Mouse (Mus musculus) embryonic fibroblast, embryonic 13.5 days (primary cell): Measurements from ENCODE around the gene Blvra. TPM values are rescaled to one million over a fixed set of nuclear protein-coding genes. Genes with fewer than 3 reads are reported as not detected.
"Not testable (repeated sequence)": the region's sequence is repeated elsewhere in the genome, so short reads cannot be mapped to it uniquely, and the experiment has no call there.

ENCODE experiments used
- H3K27ac ChIP-seq: 2 replicates; pipeline ENCODE4 v1.5.1; 2012; ENCODE audit warnings: low read length, control low read depth, inconsistent platforms; ENCODE audit not compliant: insufficient read depth
- H3K4me1 ChIP-seq: 2 replicates; pipeline ENCODE4 v1.6.1; 2011; ENCODE audit warnings: low read length; ENCODE audit not compliant: control insufficient read depth, insufficient read depth
- H3K4me3 ChIP-seq: 2 replicates; pipeline ENCODE4 v1.5.1; 2011; ENCODE audit warnings: mild to moderate bottlenecking, control low read depth, low read length; ENCODE audit not compliant: insufficient read depth
- CTCF ChIP-seq: IDR thresholded peaks from 2 replicates; pipeline ENCODE4 v1.5.1; 2011; ENCODE audit warnings: mild to moderate bottlenecking, control low read depth, low read length, moderate library complexity, borderline replicate concordance; ENCODE audit not compliant: insufficient read depth
- POLR2A ChIP-seq: IDR thresholded peaks from 2 replicates; pipeline ENCODE4 v1.6.1; 2011; ENCODE audit warnings: low read depth, mild to moderate bottlenecking, control low read depth, low read length, moderate library complexity
- polyA plus RNA-seq: library from polyadenylated mRNA; stranded (reverse); fragments of >200 nt; gene quantifications from 2 replicates; pipeline ENCODE4 v1.2.4, GENCODE M21; 2011; ENCODE audit warnings: low read depth; ENCODE audit not compliant: missing spikeins, insufficient read length

Blvra gene
- polyA plus RNA-seq, 1 experiment = 26.6 TPM

- H3K4me3 ChIP-seq = no peak overlapping the region
- no peaks in the 10 kb centered on the region for H3K4me1 ChIP-seq
- H3K27ac ChIP-seq = no peak overlapping the region
- TF ChIP-seq CTCF (no peak), POLR2A (no peak)
Observed at GRCm38 (mm10) chr2:127079881-127080590, 9.6 kb downstream of the Blvra start.

GRCm38 (mm10) chr2:127080591-127081218, 10.2 kb downstream of the Blvra start:
- H3K4me3 ChIP-seq = no peak overlapping the region
- H3K4me1 ChIP-seq = no peaks in the 10 kb centered on the region
- no peak overlapping the region for H3K27ac ChIP-seq
- TF ChIP-seq CTCF (no peak), POLR2A (no peak)

DNA sequence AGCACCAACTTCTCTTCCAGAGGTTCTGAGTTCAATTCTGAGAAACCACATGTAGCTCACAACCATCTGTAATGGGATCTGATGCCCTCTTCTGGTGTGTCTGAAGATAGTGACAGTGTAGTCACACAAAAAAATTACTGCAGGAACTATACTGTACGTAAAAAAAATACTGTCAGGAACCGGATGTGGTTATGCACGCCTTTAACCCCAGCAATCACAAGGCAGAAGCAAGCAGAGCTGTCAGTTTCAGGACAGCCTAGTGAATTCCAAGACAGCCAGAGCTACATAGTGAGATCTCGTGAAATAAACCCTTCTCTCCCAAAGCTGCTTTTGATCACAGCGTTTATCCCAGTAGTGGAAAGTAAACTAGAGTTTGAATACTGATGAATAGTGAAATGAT, 15.8 kb downstream of the Blvra start:
- TF ChIP-seq CTCF (no peak), POLR2A (no peak)
- Histone ChIP-seq H3K4me3 (no peak overlapping the region), H3K4me1 (no peaks in the 10 kb centered on the region), H3K27ac (no peak overlapping the region)

- not testable (repeated sequence) for H3K27ac ChIP-seq, H3K4me1 ChIP-seq, H3K4me3 ChIP-seq
Observed at GRCm38 (mm10) chr2:127090151-127090550, 19.7 kb downstream of the Blvra start.

DNA sequence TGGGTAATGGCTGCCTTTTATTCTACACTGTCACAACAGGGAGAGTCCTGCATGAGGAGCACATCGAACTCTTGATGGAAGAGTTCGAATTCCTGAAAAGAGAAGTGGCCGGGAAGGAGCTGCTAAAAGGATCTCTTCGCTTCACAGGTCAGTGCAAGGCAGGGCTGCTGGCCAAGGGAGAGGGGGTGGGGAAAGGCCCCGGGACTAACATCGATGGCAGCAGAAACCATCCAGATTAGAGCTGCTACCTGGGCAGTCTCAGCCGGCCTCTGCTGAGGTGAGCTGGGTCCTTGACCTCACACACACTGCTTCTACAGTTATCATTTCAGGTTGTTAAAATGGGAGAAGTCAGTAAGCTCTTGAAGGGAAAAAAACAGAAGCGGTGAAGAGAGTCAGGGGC, 21.5 kb downstream of the Blvra start:
- H3K27ac ChIP-seq = no peak overlapping the region

GRCm38 (mm10) chr2:127108986-127109385, 38.5 kb downstream of the Blvra start:
- Histone ChIP-seq H3K4me3 (no peak overlapping the region), H3K27ac (no peak overlapping the region), H3K4me1 (no peaks in the 10 kb centered on the region)
- TF ChIP-seq CTCF = no peak
- TF ChIP-seq POLR2A = no peak

More for the DNA sequence above, 21.5 kb downstream of the Blvra start:
- Histone ChIP-seq H3K4me3 (no peak overlapping the region), H3K4me1 (no peaks in the 10 kb centered on the region)
- TF ChIP-seq CTCF = no peak
- no peak for TF ChIP-seq POLR2A

GRCm38 (mm10) chr2:127121591-127122235, 51.2 kb downstream of the Blvra start:
- H3K4me3 ChIP-seq = no peak overlapping the region
- no peak overlapping the region for H3K27ac ChIP-seq
- H3K4me1 ChIP-seq = no peaks in the 10 kb centered on the region
- TF ChIP-seq POLR2A (no peak), CTCF (no peak)

DNA sequence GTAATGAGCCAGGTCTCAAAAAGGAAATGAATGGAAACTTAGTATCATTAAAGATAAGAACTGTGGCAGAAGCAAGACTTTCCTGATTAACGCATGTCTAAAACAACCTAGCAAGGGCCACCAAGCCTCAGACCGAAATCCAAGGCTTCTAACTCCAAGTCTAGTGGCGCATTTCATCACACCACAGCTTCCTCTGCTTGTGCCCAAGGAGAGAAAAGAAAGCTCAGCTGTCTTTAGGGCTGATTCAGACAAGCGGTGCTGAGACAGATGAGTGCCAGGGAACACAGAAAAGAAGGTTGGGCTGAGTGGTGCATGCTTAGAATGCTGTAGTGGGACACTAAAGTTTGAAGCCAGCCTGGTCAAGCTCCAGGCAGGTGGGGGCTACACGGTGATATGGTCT, 58.5 kb downstream of the Blvra start:
- Histone ChIP-seq H3K4me3 (no peak overlapping the region), H3K27ac (no peak overlapping the region)
- TF ChIP-seq CTCF (no peak), POLR2A (no peak)

DNA sequence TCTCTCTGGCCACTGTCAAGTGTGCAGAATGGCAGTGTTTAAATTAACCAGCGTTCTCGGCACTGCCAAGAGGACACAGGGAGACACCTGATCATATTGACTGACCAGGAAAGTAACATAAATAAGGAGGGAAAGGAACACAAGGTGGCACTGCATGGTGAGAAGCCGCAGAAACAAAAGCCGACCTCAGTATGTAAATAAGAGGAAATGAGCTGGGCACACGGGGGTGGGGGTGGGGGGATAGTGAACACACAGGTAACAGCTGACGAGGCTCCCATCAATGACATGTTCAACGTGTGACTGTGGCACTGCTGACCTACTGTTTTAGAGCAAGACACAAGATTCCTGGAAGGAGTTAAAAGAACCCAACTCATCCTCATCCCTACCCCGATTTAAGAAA, 60.9 kb downstream of the Blvra start:
- TF ChIP-seq POLR2A (no peak), CTCF (no peak)
- no peak overlapping the region for H3K27ac ChIP-seq
- no peak overlapping the region for H3K4me3 ChIP-seq
- no peaks in the 10 kb centered on the region for H3K4me1 ChIP-seq

More for the DNA sequence above, 58.5 kb downstream of the Blvra start:
- no peaks in the 10 kb centered on the region for H3K4me1 ChIP-seq

DNA sequence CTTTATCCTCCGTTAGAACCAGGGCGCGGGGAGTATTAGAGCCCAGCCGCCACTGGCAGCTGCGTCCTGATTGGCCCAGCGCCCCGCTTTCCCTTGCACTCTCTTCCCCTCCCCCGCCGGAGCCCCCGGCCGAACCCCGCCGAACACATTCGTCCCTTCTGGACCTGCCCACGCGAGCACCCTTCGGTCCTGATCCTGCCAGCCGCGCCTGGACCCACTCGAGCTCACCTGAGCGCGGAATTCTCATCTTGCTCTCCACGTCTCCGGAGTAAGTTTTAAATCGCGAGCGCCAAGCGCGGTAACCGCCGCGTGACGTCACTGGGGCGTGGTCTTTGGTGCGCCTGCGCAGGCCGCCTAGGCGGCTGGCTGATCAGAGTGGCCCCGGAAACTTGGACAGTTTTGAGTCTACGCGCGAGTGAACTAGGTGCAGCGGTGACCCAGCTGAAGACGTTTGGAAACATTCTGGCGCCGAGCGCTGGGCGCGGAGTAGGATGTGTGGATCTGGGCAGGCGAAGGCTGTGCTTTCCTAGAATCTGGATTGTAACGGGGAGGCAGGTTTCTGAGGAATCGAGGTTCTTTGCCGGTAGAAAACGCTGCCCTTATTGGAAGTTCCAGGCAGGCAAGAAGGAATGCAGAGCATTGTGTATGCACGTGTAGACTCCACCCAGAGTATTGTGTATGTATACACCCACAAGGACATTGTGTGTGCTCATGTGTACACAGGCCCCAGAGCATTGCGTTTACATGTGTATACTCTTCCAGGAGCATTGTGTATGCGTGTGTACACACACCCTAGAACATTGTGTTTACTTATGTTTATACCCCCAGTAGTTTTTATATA, 63.4 kb downstream of the Blvra start, which contains the start of gene Ncaph:
Gene Ncaph (minus strand): TSS at position 334 of the 841 bp plus-strand sequence.
- H3K27ac ChIP-seq = peak within 1 kb of the TSS; percentile 73
- TF ChIP-seq POLR2A = peak; percentile 95
- TF ChIP-seq CTCF = no peak
- H3K4me1 ChIP-seq = no peaks in the 10 kb centered on the region
- H3K4me3 ChIP-seq = peak within 1 kb of the TSS; percentile 54

DNA sequence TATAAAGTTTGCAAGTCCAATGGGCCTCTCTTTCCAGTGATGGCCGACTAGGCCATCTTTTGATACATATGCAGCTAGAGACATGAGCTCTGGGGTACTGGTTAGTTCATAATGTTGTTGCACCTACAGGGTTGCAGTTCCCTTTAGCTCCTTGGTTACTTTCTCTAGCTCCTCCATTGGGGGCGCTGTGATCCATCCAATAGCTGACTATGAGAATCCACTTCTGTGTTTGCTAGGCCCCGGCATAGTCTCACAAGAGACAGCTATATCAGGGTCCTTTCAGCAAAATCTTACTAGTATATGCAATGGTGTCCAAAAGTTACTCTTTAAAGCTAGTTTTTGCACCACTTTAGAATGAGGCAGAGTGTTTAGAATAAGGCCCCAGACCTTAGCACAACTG, 64.8 kb downstream of the Blvra start:
- H3K27ac ChIP-seq, H3K4me1 ChIP-seq, H3K4me3 ChIP-seq: not testable (repeated sequence)
